Mouse (Mus musculus): ENCODE results near the gene Shh. TPM values are rescaled to one million over a fixed set of nuclear protein-coding genes. Genes with fewer than 3 reads are reported as not detected.

Shh gene
- not detected for total RNA-seq (2021)
- long read RNA-seq, experiment 1: 0 reads
- long read RNA-seq, experiment 2: 0 reads

DNA sequence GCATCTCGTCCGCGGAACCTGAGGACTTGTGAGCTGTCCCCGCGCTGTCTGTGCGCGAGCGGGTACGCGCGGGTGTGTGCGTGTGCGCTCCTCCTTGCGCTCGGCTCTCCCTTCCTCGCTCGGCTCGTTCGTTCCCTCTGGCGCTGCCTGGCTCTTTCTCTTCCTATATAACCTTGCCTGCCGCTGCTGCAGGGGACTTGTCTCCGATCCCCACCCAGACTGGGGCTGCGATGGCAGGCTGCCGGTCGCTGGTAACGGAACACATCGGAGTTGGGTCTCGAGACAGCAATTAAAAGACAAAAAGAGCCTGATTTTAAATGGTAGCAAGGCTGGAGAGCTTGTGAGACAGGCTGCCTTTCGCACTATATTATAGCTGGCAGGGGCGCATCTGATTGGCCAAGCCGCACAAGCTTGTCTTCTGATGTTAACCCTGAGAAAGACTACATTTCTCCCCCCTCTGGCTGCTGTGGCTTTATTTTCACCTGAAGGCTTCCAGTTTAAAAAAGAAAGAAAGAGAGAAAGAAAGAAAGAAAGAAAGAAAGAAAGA, at the start of gene Shh:
TSS of gene Shh (minus strand) at position 497 of the 547 bp plus-strand sequence.
- DNase-seq: no peak

DNA sequence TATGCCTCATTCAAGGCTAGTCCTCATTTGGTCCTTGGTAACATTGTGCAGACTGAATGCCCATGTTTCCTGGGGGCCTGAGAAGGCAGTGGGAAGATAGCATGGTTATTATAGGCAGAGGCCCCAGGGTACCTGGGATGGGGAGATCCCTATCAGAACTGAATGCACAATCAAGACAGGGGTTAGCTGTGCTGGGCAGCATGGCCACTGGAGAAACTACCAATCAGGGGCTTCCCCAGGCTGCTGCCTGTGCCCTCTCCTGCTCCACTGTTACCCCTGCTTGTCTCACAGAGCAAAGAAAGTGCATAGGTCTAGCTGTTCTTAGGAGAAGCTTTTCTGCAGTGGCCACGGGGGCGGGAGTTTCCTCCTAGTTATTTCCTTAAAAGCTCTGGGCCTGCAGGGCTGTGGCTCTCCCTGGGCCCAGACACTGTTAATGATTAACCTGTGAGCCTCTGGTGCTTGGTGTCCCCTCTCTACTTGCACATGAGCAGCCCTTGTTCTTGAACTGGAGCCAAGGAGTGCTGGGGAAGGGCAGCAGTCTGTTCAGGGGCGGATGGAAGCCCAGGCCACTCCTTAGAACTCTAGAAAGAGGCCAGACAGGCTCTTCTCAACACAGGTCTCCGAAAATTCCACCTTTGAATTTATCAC, 33.9 kb upstream of the Shh start:
- DNase-seq: no peak

DNA sequence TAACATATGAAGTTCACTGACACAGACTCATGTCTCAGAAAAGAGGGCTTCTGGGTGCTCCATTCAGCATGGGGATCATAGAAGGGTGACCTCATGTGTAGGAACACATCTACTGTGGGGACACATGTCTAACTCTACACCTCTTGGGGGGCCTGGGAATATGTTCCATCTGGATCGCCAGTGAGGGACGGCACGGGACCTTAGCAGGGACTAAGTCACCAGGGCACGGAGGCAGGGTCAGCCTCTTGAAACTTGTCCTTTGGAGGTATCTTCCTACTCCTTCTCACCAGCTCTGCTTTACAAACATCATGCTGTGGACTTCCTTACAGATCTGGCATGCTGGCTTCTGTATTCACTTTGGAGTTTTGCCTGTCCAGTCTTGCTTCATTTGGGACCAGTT, 31.8 kb upstream of the Shh start:
- no peak for DNase-seq

DNA sequence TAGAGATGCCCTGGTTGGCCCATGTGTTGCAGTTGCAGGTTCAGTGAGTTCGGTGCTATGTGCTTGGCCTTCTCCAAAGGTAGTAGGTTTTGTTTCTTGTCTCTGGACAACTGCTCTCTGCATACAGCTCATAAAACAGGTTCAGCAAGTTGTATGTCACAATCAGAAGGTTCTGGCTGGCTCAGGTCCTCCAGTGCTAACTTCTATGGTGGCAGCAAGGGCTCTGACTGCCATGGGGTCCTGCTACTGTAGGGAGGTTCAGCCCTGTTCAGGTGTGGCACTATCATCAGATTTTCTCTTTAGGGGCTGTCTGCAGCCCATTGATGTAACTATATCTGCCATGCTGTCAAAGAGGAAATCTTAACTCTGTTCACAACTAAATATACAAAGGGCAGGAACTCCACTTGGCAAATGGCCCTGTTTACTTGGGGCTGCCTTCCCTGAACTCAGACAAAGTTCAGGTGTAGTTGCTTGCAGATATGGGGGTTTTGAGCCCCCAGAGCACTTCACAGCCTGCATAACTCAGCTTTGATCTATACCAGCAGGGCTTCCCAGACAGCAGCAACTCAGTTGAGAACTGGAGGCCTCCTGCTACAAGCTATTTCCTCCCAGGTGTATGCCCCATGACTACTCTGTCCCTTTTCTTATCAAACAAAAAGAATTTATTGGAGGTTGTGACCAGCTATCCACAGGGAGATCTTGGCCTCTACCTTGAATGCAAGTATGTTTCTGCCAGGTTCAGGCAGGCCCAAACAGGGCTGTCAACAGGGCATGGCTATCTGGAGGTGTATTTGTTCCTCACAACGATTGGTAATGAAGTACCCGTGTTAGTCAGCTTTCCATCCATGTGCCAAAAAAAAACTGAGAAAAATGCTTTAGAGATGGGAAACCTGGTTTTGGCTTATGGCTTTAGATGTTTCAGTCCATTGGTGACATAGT, 28.9 kb upstream of the Shh start:
- DNase-seq: no peak

DNA sequence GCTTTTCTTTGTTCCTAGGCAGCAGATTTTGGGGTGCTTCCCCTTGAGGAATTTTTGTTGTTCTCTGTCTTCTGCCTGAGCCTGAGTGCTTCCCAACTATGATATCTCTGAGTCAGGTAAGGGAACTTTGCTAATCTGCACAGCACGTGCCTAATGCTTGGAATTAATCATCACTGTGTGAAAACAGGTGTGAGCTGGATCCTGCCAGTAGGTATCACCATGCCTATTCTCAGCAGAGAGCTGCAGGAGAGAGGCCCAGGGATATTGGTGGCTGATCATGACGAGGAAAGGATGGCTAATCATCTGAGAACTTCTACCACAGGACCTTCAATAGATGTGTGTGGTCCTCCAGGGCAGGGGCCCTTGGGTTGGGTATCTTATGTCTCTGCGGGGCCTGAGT, 26.5 kb upstream of the Shh start:
- no peak for DNase-seq

- no peak for DNase-seq
Observed at GRCm38 (mm10) chr5:28482991-28483390, 15.9 kb upstream of the Shh start.

DNA sequence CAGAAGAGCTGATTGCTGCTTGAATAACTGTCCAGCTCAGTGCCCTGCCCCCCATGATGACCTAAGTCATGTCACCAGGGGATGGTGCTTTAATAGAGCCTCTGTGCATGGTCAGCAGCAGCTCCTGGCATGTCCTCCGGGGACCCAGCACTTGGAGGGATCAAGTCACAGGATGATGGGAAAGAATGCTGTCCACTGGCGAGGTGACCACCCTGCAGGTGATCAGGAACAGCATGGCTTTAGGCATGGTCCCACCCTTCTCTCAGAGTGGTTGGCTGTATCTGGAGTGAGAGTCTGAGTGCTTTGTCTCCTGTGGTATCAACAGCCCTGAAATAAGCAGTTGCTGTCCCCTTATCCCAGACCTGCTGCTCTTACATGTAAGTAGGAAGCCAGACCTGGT, 14.7 kb upstream of the Shh start:
- DNase-seq: no peak

DNA sequence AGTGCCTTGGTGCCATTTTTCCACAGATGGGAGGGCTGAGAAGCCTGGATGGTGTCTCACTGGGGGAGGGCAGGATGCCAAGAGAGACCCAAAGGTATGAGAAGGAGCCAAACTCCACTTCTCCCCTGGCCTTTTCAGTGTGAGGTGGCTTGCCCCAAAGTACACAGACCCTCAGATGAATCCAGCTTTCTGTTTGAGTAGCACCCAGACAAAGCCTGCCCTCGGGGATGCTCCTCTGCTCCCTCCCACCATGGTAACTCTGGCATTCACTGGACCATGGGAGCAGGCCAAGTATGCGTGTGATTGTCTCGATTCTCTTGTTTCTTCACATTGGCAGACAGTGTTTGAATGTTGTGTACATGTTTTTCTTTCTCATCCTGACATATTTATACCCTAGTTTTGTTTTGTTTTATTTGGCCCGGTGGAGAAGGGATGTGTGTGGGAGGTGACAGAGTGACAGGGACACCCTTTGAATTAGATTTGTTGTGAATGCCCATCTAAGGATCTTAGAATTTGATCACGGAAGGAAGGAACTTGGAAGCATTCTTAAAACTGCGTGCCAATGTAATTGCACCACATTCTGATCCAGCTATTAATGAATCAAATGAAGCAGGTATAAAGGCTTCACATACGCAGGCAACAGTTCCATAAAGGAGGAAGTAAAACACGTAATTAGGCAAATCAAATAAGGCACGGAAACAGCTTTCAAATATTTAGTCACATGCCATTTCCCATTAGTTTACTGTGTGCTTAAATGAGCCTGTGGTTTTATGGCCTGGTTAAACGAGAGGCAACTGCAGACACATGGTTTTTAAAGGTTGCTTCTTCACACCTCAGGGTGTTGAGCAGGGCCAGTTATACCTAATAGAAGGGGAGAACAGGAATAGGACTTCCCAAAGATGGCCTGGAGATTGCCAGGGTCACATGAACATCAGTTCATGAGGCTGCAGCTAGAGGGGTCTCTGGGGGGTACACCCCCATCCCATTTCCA, 9.6 kb upstream of the Shh start:
- no peak for DNase-seq

GRCm38 (mm10) chr5:28473556-28473955, 6.5 kb upstream of the Shh start:
- no peak for DNase-seq

GRCm38 (mm10) chr5:28469525-28470202, 2.6 kb upstream of the Shh start:
- peak; percentile 51 for DNase-seq

GRCm38 (mm10) chr5:28466351-28466750, 705 bp downstream of the Shh start:
- no peak for DNase-seq

GRCm38 (mm10) chr5:28465526-28465925, 1.5 kb downstream of the Shh start:
- DNase-seq: no peak

GRCm38 (mm10) chr5:28465099-28465406, 2.0 kb downstream of the Shh start:
- no peak for DNase-seq

DNA sequence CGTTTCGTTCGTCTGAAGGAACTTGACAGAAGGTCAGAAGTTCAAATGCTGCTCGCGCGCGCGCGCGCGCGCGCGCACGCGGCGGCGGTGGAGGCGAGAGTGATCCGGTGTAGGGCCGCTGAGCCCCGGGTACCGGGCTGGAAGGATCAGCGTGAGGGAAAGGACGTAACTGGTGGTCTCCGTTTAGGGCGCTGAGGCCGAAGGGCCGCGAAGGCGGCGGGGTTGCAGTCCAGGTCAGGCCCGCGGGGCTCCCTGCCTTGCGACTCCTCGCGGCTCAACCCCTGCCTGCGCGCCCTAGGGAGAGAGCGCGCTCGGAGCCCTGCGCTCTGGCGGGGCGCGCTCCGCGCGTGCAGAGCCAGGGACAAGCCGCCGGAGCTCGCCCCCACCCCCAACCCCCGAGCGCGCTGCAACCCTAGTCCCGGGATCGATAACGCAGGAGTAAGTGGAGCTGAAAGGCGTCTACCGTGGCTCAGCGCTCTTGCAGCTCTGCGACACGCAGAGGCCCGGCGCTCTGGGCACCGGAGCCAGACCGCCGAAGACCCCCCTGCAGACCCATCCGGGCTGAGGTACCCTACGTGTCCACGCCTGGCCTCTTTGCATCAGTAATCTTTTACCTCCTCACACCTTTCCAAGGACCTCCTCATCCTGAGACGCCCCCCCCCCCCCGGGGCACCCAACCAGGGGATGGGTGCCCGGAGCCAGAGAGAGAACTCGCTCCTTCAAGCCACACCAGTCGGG, 2.5 kb downstream of the Shh start:
- DNase-seq: no peak

DNA sequence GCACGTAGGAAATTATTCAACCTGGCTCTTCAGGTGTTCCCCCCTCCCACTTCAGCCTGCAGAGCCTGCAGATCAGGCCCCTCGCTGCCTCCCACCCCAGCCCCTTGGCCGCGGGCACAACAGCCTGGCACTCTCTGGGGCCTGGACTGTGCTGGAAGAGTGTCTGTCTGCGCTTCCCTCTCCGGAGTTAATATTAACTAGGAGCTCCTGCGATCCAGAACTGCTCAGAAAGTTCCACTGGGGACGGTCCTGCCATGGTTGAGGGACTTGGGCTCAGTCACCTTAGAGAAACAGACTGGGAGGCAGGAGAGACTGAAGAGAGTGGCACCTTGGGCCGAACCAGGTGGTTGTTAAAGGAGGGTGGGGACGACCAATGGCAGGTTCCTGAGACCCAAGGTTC, 3.4 kb downstream of the Shh start:
- DNase-seq: no peak

- no peak for DNase-seq
Observed at GRCm38 (mm10) chr5:28462741-28463590, 4.1 kb downstream of the Shh start.

DNA sequence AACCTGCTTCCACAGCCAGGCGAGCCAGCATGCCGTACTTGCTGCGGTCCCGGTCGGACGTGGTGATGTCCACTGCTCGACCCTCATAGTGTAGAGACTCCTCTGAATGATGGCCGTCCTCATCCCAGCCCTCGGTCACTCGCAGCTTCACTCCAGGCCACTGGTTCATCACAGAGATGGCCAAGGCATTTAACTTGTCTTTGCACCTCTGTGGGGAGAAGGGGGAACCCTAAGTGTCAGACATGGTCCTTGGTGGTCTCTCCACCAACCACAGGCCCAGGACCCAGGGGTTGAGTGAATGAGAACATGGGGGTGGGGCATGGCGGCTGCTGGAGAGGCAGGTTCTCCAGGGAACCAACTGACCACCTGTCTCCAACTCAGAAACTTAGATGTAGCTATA, 5.7 kb downstream of the Shh start:
- no peak for DNase-seq

GRCm38 (mm10) chr5:28460556-28461350, 6.3 kb downstream of the Shh start:
- no peak for DNase-seq

Measured in gastrocnemius, postnatal 25 days (tissue).